Mouse (Mus musculus) heart, adult 9 months (tissue): ENCODE results near the gene Crebl2.

Source experiments
- DNase-seq, 2 experiments: peaks; one replicate each; pipeline ENCODE4 v3.0.0; 2022; ENCODE audit warnings: low spot score in 2 of 2

The Crebl2 gene

DNA sequence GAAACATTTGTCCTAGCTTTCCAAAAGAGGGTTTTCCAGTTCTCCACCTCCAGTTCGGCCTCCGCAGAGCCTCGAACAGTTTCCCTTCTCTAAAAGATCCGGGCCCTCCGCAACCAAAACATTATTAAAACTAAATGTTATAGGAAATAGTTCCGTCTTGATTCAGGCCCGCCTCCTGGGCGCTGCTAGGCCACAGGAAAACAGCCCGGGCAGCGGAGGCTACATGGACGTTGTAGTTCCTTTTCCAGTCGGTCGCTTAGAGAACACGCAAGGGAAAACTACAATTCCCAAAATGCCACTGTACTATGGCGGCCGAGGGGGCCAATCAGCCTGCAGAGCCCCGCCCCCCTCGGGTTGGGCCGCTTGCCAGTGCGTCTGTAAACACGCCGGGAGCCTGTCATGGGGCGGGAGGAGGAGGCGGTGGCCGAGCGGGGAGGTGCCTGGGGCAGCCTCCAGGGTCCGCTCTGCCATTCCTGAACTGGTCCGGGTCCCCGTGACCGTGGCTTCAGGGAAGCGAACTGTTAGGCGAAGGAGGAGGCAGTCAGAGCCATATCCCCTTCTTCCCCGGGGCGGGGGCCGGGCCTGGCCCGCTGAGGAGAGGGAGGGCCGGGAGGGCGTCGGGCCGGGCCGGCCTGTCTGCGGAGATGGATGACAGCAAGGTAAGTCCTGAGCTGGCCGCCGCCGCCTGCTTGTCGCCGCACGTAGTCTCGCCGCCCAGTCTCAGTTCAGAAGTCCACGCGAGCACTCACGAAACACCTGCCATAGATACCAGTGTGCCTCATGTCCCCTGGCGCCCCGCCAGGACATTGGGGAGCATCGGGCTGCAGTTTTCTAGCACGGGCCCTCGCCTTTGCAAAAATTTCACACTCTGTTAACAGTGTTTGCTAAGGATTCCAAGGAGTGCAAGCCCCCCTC is at the start of gene Crebl2:
Gene Crebl2 (plus strand): TSS at position 369 of the 915 bp plus-strand sequence.
- DNase-seq, result peak; percentile 99 to 100

DNA sequence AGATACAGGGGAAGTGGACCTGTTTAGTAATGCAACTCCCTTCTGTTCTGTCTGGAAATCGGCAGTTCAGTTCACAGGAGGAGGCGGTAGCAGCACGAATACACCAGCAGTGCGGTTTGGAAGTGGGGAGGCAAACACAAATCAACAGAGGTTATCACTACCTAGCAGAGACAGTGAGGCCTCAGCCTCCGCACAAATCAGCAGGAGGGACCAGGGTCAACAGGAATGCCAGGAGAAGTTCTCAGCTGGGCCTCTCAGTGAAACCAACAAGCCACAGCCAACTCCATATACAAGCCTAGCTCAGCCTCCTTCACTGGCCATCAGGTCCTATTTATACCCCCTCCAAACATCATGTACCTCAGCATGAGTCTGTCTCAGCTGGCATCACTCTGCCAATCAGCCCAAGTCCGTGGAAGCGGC is 48.5 kb upstream of the Crebl2 start:
- DNase-seq, result no peak

DNA sequence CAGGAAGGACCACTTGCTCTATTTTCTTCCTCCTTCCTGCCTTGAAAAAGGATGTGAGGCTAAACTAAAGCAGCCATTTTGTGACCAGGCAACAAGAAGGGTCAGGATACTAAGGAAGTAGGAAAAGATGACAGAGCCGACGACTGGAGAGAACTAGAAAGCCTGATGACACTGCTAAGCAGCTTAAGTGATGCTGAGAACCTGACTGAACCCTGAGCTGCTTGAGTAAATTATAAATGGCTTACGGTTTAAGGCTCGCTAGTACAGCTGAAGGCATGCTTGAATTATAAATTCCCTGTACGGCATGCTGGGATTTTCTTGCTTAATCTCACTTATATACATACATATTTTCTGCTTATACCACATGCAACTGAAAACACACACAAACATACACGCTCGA is 47.1 kb upstream of the Crebl2 start:
- no peak for DNase-seq

DNA sequence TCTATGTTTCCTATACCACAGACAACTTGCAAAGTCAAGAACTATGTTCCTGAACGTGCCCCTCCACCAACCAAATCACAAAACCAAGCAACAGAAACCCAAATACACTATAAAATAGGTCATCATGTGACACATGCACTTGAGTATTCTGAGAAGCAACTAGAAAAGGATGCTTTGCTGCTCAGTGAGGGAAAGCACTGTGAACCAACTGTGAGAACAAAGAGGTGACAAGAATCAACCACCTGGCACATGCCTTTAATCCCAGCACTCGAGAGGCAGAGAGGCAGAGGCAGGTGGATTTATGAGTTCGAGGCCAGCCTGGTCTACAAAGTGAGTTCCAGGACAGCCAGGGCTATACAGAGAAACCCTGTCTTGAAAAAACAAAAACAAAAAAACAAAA is 43.5 kb upstream of the Crebl2 start:
- no peak for DNase-seq

DNA sequence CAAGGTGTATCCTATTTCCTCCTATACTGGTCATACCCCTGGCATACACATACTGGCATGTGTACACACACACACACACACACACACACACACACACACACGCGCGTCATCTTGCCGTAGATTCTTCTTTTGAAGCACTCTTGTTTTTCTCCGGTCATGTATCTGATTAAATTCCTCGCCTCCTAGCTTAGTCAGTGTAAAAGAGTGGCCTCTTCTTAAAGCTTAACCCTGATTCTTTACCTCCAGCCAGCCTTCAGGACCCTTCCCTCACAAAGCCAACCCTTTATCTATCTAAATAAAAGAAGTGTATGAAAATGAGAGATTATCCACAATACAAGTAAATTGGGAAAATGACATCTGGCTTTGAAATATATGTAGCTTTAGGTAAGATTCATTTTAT is 40.9 kb upstream of the Crebl2 start:
- DNase-seq, result no peak

DNA sequence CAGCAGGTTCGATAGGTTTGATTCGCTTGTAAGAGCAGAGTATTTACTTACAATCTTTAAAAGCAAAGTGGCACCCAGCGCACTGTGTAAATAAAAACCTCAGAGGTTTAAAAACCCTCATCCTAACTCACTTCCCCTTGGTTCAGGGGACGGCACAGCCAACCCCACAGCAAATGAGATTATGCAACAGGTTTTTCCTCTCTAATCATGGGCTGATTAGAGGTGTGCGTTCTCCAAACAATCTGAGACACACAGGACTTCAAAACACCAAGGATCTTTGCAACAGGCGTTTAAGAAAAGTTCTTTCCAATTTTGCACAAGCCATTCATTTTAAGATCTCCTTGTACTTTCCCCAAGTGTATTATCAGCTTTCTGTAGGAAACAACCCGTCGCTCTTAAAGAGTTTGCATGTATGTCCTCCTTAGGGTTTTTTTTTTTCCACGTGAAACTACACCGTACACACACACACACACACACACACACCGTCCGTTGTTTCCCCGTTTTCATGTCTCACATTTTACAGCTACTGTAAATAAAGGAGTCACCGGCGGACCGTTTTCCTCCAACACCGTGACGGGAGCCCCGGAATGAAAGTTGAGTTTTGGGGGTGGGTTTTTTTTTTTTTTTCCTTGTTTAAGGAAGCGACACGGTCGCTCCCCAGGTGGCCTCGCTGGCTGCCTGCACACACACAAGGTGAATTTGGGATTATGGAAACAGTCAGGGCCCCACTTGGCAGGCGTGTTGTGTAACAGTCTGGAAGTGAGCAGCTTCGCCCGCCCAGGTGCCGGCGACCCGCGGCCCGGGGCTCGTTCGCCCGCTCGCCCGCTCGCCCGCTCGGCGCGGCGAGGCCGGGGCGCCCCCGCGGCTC is 38.5 kb upstream of the Crebl2 start:
- DNase-seq, result peak; percentile 47 to 63

DNA sequence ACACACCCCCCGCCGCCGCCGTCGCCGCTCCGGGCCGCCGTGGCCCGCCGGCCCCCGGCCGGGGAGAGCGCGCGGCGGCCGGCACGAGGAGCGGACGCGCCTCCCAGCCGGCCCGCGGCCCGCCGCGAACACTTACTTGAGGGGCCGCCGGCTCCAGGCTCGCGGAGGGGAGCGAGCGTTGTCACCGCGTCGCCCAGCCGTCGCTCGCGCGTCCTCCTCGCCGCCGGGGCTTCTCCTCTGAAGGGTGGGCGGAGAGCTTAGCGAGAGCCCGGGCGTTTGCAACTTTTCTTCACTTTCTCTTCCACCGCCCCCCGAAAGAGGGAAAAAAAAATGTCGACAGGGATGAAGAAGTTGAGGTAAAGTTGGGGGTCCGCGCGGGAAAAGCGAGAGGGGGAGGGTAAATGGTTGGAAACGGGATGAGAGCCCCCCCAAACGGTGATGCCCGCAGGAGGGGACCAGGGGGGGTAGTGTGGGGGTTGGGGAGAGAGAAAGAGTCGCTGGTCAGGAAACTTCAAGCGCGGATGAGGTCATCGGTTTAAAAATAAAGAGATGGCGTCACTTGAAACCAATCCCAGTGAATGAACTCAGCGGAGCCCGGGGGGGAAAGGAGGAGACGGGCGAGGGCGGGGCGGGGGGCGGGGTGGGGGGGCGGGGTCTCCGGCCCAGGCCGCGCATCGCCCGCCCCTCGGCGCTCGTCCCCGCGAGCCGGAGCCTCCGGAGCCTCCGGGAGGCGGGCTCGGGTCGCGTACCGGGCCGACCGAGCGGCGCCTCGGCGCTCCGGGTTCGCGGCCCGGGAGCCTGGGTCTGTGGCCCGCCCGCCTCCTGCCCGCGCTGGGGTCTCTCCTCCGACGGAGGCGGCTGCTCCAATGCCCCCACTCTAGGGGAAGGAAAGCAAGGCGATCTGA is 37.6 kb upstream of the Crebl2 start, which contains the start of gene Dusp16:
Gene Dusp16 (minus strand): TSS at position 485 of the 905 bp plus-strand sequence.
- peak; percentile 93 to 96 for DNase-seq

DNA sequence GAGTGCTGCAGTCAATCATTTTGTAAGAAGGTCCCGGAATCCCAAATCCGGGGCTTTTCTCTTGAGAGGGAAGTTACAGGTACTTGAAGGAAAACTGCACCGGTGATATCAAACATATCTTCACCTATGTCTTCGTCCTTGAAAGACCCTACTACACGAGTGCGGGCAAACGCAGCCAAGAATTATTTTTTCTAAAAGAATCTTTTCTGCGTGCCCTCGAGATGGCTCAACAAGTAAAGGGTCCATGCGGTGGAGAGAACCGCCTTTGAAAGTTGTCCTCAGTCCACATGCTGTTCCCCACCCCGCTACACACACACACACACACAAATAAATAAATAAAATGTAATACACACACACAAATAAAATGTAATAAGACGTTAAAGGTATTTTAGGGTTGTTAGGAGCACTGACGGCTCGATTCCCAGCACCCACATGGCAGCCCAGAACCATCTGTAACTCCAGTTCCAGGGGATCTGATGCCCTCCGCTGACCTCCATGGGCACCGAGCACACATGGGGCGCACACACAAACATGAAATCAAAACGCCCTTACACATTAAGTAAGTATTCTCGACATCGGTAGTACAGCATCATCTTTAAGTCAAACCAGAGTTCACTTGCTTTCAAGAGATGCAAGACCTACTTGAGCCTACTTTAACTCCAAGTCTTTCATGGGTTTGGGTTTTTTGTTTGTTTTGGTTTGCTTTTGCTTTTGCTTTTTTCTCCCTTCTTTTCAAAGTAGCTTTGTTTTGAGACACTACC is 36.7 kb upstream of the Crebl2 start:
- no peak for DNase-seq

DNA sequence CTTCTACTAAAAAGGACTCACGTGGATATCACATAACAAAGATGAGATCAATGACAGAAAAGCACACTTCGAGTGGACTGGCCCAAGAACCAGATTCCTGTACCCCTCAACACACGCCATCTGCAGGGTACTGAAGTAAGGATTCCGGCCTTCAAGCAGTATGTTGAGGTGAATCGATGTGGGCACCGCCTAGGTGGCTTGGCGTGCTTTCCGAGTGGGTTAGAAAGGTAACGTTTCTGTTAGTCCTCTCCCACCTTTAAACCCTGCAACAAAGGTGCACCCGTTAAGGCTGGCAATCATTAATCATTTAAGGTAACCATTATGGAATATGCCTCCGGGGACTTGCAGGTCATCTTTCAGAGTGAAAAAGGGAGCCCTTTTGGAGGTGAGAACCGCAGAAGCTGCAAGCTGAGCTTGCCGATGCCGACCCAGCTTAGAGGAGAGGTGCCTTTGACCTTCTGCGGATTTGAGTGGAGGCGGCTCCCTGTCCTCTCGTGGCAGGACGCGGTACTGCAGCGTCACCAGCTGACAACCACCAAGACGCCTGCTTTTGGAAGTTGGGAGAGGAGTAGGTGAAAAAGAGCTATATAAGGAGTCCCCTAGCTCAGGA is 35.9 kb upstream of the Crebl2 start:
- peak; percentile 65 to 81 for DNase-seq

DNA sequence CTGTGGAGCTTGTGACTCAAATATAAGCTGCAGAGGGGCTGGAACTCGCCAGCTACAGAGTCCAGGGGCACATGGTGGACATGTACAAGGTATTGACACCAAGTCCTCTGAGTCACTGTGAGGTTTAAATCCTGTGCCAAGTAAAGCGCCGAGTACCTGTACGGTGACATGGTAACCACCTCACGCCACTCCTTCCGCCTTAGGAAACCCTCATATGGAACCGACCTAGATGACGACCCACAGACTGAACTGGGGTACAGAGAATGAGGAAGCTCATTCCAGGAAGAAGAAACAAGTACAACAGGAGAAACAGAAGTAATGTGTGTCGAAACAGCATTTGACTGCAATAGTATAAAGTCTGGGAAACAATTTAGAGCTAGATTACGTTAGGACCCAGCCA is 33.7 kb upstream of the Crebl2 start:
- DNase-seq, result peak; percentile 4 to 19

DNA sequence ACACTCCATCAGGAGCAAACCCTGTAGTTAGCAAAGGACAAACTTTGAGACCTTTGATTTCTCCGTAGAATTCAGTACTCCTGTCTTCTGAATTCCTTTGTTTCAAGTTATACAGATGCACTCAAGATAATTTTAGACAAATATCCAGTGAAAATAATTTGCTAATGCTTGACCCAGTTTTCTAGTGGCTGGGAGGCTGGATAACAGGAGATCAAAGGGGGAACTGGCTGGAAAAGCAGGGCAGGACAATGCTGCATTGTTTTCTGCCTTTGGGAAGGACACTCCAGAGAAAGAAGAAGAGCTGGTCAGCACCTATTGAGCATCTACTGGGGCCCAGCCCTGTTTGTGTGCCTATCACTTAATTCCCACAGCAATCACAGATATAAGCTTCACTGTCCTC is 28.5 kb upstream of the Crebl2 start:
- DNase-seq, result no peak

DNA sequence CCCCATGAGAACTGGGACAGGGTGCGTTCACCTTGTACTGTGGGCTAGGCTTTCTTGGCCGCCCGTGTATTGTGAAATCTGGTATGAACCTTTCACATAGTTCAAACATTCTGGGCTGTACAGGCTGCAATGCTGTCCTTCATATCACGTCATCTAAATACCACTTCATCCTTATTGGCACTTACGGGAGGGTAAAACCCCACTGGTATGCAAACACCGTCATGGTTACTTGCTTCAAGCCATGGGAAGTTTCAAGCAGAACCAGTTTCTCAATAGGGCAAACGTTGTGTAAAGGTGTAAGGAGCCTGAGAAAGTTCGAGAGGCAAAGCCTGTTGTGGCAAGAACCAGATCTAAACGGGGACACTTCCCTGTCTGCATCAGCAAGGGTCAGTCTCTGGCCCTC is 27.3 kb upstream of the Crebl2 start:
- DNase-seq, result no peak

DNA sequence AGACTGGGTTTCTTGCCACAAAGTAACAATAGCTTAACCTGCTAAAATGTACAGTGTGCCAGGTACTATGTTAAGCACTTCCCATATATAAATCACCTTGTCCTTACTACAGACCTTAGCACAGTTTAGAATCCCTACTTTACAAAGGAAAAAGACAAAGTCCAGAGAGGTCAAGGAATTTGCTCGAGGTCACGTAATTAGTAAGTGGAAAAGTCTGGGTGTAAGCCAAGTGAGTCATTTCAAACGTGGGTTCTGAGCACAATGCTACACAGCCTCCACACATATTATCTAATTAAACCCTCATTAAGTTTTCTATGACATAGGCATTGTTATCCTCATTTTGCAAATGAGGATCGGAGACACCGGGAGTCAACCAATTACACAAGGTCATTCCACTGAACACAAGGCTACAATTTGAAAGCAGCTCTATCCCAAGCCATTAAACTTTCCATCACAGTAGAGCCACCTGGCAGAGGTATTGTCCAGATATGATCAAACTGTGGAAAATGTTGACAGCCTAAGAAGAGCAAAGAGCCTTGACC is 25.1 kb upstream of the Crebl2 start:
- no peak for DNase-seq

DNA sequence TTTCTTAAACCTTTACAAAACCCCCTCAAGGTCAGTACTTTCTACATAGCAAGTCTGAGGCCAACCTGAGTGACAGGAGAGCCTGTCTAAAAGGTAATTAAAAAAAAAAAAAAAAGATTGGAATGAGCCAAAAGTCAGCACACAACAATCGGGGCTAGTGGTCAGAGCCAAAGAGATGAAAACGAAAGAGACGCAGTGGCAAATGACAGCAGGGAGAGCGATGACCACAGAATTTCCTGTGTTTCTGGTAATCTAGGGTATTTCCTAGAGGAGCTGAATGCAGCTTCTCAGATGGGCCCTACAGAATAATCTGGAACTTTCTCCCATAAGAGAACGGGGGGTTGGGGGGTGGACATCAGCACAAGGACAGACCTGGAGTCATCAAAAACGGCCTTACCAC is 23.8 kb upstream of the Crebl2 start:
- DNase-seq, result no peak

DNA sequence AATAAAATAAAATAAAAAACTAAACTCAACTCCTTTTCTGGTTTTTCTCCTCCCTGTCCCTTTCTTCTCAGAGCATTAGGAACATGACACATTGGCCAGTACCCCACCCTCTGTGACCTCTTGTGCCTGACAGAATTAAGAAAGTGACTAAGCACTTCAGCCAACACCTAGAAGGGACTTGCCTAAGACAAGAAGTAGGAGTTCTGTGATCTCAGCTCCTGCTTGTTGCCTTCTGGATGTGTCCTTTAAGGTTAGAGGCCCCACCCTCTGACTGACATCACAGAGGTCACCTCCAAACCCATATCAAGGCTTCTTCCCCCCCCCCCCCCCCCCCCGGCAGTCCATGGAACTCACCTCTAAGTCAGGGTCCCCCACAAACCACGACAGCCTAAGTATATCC is 22.9 kb upstream of the Crebl2 start:
- DNase-seq, result no peak

DNA sequence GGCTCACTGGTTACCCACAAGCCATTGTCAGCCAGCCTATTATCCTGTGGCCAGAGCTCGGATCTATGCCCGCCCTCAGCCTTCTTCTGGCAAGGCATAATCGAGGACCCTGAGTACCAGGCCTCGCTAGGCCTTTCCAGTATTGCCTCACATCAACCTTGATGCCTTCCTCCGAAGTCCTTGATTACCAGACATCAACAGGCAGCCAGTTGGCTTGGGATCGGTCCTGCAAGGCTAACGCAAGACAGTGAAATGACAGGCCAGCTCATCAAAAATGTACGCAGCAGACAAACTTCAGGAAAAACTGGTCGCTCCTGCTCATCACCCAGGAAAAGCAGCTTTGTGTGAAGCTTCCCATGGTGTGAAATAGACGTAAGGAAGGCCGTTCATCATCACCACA is 22.2 kb upstream of the Crebl2 start:
- DNase-seq, result no peak

DNA sequence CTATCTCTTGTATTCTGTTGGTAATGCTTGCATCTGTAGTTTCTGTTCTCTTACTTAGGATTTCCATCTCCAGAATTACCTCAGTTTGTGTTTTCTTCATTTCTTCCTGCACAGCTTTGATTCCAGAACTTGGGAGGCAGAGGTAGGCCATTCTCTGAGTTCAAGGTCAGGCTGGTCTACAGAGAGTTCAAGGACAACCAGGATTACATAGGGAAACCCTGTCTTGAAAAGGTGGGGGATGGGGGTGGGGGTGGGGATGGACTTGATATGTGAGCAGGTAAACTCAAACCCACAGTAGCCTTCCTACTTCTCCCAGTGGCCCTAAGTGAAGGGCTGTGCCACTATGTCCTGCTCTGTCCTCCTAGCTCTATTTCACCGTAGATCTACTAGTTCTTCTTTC is 16.9 kb upstream of the Crebl2 start:
- DNase-seq, result no peak

DNA sequence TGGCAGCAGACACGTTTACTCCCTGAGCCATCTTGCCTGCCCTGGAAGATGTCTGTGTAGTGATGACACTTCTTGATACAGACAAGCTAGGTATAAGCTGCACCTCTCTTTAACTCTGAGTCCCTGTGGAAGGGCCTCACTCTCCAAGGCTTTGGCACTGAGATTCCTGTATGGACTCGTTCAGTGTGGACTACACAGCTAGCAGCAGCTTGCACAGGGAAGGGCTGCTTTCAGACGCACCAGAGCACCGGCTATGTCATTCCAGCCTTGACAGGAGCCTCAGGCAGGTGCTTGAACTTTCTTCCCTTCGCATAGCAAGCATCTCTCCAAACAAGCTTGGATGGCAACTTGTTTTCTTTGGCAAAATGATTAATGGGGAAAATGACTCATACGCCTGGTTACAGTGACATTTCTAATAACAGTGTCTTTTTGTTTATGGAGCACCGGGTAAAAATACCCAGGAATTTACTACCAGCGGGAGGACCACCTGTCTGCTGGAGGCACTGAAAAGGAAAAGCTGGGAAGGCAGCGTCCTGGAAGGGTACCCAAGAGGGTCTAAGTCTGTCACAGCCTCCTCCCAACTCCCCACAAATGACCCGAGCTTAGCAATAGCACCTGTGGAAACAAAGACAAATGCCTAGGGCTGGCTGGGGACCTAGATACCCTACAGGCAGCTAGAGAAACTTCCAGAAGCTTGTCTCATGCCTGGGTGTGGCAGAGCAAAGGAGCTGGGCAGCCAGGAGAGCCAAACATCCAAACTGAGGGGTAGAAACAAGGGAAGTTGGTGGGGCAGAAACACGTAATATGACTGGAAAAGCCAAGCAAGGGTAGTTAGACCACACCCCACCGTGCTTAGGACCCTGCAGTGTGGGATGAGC is 12.7 kb upstream of the Crebl2 start:
- DNase-seq, result no peak

DNA sequence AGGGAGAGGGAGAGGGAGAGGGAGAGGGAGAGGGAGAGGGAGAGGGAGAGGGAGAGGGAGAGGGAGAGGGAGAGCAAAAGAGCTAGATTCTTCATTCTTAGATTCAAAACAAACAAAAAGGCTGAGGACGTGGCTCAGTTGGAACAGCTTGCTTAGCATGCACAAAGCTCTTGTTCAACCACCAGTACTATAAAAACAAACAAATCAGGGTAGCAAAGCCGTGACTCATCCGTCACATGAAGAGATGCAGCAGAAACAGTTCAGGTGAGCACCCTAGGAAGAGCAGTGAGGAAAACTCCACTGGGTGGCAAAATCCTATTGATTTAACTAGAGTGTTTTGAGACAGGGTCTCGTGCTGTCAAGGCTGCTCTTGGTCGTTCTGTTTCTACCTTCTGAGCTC is 10.2 kb upstream of the Crebl2 start:
- DNase-seq, result no peak
